Mouse (Mus musculus) stomach, postnatal 0 days (tissue): Measurements from ENCODE around the gene Ccnl2. TPM values are rescaled to one million over a fixed set of nuclear protein-coding genes. Genes with fewer than 3 reads are reported as not detected.

Experiments used
- ATAC-seq: fragments of 200-750 bp; cut with Nextera tagmentation; 2 replicates; pipeline ENCODE4 v1.8.0; 2017; ENCODE audit not compliant: low FRiP score, low TSS enrichment
- DNase-seq: peaks from one replicate; pipeline ENCODE4 v3.0.0-alpha.2; 2016; ENCODE audit warnings: low spot score
- H3K27ac ChIP-seq: fragments of 300-500 bp; sonication (generic); replicated peaks from 2 replicates; pipeline ENCODE4 v1.5.1; 2014; ENCODE audit warnings: mild to moderate bottlenecking, control low read depth
- H3K27me3 ChIP-seq: fragments of 300-500 bp; sonication (generic); 2 replicates; pipeline ENCODE4 v1.6.1; 2014; ENCODE audit warnings: low read length; ENCODE audit not compliant: control insufficient read depth, insufficient read depth
- H3K36me3 ChIP-seq: fragments of 300-500 bp; sonication (generic); 2 replicates; pipeline ENCODE4 v1.6.1; 2014; ENCODE audit warnings: low read length, mixed read lengths; ENCODE audit not compliant: control insufficient read depth, insufficient read depth
- H3K4me1 ChIP-seq: fragments of 300-500 bp; sonication (generic); replicated peaks from 2 replicates; pipeline ENCODE4 v1.6.1; 2014; ENCODE audit warnings: antibody characterized with exemption; ENCODE audit not compliant: control insufficient read depth, insufficient read depth
- H3K4me2 ChIP-seq: fragments of 300-500 bp; sonication (generic); replicated peaks from 2 replicates; pipeline ENCODE4 v1.6.1; 2014; ENCODE audit warnings: low read depth, mild to moderate bottlenecking, control low read depth, moderate library complexity
- H3K4me3 ChIP-seq: fragments of 300-500 bp; sonication (generic); 2 replicates; pipeline ENCODE4 v1.5.1; 2014; ENCODE audit warnings: low read depth, low read length, control low read depth
- H3K9ac ChIP-seq: fragments of 300-500 bp; sonication (generic); 2 replicates; pipeline ENCODE4 v1.6.1; 2014; ENCODE audit warnings: mild to moderate bottlenecking, low read length, control low read depth, mixed read lengths
- H3K9me3 ChIP-seq: fragments of 300-500 bp; sonication (generic); 2 replicates; pipeline ENCODE4 v1.6.1; 2016; ENCODE audit warnings: low read length; ENCODE audit not compliant: control insufficient read depth
- CTCF ChIP-seq: IDR thresholded peaks from 2 replicates; pipeline ENCODE4 v1.5.1; 2016; ENCODE audit warnings: antibody characterized with exemption, low read depth, mild to moderate bottlenecking, moderate library complexity
- EP300 ChIP-seq: optimal IDR thresholded peaks from 2 replicates; pipeline ENCODE3; 2016; ENCODE audit warnings: antibody characterized with exemption
- WGBS: fragments of 180-500 bp; shearing (Covaris S2); extraction: QIAGEN DNeasy Blood & Tissue Kit; methylation state at CpG from one replicate; pipeline ENCODE4 v1.1.7; 2014; 5-methylcytosine and 5-hydroxymethylcytosine counted together
- polyA plus RNA-seq: library from polyadenylated mRNA; unstranded; fragments of >200 nt; fragmentation: Nextera tagmentation; extraction: Ambion mirVana; gene quantifications from 2 replicates; pipeline ENCODE4 v1.2.1, GENCODE M21; 2015

Gene Ccnl2
- polyA plus RNA-seq, 1 experiment from 2014 or later, result 72.2 TPM

DNA sequence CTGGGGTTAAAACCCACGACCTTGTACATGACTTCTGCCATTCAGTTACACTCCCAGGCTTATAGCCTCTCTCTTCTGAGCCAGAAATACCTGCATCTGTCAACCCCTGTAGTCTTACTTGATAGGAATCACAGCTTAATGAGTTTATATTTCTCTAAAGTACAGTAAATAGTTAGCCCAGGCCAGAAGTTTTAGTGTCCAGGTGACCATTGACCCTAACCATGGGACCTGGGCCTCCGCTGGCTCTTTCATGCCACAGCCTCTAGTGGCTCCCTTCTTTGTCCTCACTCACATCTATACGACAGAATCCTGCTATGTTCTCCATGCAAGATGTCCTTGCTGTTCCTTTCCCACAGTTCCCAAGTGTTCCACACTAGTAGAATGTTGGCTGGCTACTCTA is 4.4 kb upstream of the Ccnl2 start:
- no peak overlapping the region for H3K4me2 ChIP-seq
- H3K27ac ChIP-seq, result no peak overlapping the region
- no peak for DNase-seq
- 89% methylated on average over 3 of the region's 3 CpGs for WGBS
- H3K4me3 ChIP-seq, result no peak overlapping the region
- no peaks in the 10 kb centered on the region for H3K9me3 ChIP-seq
- no peaks in the 10 kb centered on the region for H3K27me3 ChIP-seq
- no peak overlapping the region for H3K9ac ChIP-seq
- peaks cover 16% of the 10 kb centered on the region for H3K36me3 ChIP-seq
- 0 out of 2 replicates have a peak, but pooled peaks cover 3% of the 10 kb centered on the region for H3K4me1 ChIP-seq
- ATAC-seq, result no peak
- no peak for TF ChIP-seq EP300
- no peak for TF ChIP-seq CTCF

DNA sequence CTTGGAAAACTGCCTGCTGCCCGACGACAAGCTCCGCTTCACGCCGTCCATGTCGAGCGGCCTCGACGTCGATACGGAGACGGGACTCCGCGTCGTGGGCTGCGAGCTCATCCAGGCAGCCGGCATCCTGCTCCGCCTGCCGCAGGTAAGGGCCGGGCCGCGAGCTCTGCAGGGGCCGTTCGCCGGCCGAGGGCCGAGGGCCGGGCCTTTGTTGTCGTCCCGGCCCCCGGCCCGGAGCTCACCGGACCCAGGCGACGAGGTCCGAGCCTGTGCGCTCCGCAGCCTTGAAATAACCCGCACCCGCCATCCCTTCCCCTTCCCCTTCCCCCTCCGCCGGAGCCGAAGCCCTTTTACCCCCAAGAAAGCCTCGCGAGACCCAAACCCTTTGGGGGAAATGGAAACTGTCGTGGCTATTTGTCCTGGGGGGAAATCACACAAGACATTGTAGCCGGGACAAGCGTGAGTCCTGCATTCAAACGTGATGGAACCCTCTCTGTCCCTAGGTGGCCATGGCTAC is 434 bp downstream of the Ccnl2 start:
- DNase-seq, result peak; percentile 60
- TF ChIP-seq EP300 (no peak), CTCF (no peak)
- Histone ChIP-seq H3K9me3 (no peaks in the 10 kb centered on the region), H3K27me3 (no peaks in the 10 kb centered on the region), H3K9ac (peak overlapping the region; percentile 100), H3K27ac (peak overlapping the region; percentile 95), H3K4me2 (peak overlapping the region; percentile 80), H3K4me3 (peak overlapping the region; percentile 99), H3K36me3 (peaks cover 28% of the 10 kb centered on the region), H3K4me1 (0 out of 2 replicates have a peak, but pooled peaks cover 4% of the 10 kb centered on the region)
- ATAC-seq, result peak; percentile 24
- WGBS, result under 1% methylated on average over 49 of the region's 49 CpGs

DNA sequence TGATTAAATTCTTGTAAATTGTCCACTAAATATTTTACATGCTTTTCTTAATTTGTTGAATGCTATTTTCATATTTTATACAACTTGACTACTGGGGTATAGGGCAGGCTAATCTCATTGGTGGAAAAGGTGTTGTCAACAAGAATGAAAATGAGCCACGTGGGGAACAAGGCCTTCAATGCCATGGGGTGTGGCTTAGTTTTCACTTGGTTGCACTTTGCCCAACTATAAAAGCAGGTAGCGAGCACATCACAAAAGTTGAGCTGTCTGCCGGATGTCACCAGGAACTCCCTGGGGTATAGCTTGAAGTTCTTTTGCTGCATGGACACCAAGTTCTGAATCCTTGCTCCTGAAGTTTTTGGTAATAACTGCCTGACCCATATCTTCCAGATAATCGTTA is 5.2 kb downstream of the Ccnl2 start:
- no peak overlapping the region for H3K4me3 ChIP-seq
- WGBS, result 72% methylated on average over 4 of the region's 4 CpGs

DNA sequence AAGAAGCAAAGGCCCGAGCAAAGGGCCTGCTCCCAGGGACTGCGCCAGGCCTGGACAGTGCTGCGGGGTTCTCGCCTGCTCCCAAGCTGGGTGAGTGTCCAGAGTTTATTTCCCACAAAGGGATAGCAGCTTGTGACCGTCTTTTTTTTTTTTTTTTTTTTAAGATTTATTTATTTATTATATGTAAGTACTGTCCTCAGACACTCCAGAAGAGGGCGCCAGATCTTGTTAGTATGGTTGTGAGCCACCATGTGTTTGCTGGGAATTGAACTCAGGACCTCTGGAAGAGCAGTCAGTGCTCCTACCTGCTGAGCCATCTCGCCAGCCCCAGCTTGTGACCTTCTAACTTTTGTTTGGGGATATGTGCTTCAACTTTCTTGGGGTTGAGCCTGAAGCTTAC is 8.7 kb downstream of the Ccnl2 start:
- no peak for DNase-seq
- no peaks in the 10 kb centered on the region for H3K9me3 ChIP-seq

More for the DNA sequence above, 5.2 kb downstream of the Ccnl2 start:
- H3K27ac ChIP-seq, result no peak overlapping the region
- ATAC-seq (no peak), DNase-seq (no peak)
- no peaks in the 10 kb centered on the region for H3K27me3 ChIP-seq
- H3K4me2 ChIP-seq, result no peak overlapping the region
- TF ChIP-seq CTCF (no peak), EP300 (no peak)
- H3K4me1 ChIP-seq, result 0 out of 2 replicates have a peak, but pooled peaks cover 4% of the 10 kb centered on the region
- no peak overlapping the region for H3K9ac ChIP-seq
- peaks cover 32% of the 10 kb centered on the region for H3K36me3 ChIP-seq
- no peaks in the 10 kb centered on the region for H3K9me3 ChIP-seq

DNA sequence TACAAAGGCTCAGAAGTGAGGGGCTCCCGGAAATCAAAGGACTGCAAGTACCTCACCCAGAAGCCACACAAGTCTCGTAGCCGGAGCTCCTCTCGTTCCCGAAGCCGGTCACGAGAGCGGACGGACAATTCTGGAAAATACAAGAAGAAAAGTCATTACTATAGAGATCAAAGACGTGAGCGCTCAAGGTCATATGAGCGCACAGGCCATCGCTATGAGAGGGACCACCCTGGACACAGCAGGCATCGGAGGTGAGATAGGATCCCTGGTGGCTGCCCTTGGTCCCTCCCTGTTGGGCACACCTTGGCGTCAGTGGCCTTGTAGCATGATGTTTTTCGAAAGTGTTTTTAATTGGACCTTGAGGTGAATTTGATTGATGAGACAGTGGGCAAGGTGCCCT is 11.2 kb downstream of the Ccnl2 start:
- H3K4me3 ChIP-seq, result no peak overlapping the region
- no peaks in the 10 kb centered on the region for H3K27me3 ChIP-seq
- peaks cover 32% of the 10 kb centered on the region for H3K36me3 ChIP-seq
- no peaks in the 10 kb centered on the region for H3K4me1 ChIP-seq
- H3K4me2 ChIP-seq, result no peak overlapping the region
- no peak for TF ChIP-seq CTCF
- TF ChIP-seq EP300, result no peak
- no peak overlapping the region for H3K27ac ChIP-seq
- DNase-seq (no peak), ATAC-seq (no peak)
- H3K9me3 ChIP-seq, result no peaks in the 10 kb centered on the region
- 93% methylated on average over 16 of the region's 16 CpGs for WGBS
- H3K9ac ChIP-seq, result no peak overlapping the region

More for the DNA sequence above, 8.7 kb downstream of the Ccnl2 start:
- no peak overlapping the region for H3K27ac ChIP-seq
- H3K4me1 ChIP-seq, result no peaks in the 10 kb centered on the region
- H3K9ac ChIP-seq, result no peak overlapping the region
- 73% methylated on average over 7 of the region's 7 CpGs for WGBS
- no peak for ATAC-seq
- TF ChIP-seq EP300 (no peak), CTCF (peak; percentile 64)
- H3K4me3 ChIP-seq, result no peak overlapping the region
- H3K36me3 ChIP-seq, result peaks cover 45% of the 10 kb centered on the region
- no peaks in the 10 kb centered on the region for H3K27me3 ChIP-seq
- H3K4me2 ChIP-seq, result no peak overlapping the region

DNA sequence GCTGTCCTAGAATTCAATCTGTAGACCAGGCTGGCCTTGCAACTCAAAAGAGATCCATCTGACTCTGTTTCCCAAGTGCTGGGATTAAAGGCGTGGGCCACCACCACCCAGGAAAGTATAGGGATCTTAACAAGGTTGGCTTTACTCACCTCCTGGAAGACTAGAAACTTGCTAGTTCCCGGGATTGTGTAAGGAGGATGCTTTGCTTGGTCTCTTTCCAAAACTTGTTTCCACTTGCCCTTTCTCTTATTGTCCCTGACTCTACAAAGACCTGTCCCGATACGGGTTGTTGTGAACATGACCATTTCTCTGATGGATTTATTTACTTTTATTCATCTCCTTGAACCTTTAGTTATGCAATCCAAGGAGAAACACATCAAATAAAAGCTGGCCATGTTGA is 17.6 kb downstream of the Ccnl2 start:
- Histone ChIP-seq H3K36me3 (peaks cover under 1% of the 10 kb centered on the region), H3K27ac (no peak overlapping the region), H3K4me2 (no peak overlapping the region), H3K4me1 (no peaks in the 10 kb centered on the region), H3K9ac (no peak overlapping the region), H3K27me3 (no peaks in the 10 kb centered on the region), H3K9me3 (no peaks in the 10 kb centered on the region), H3K4me3 (no peak overlapping the region)
- WGBS, result 72% methylated on average over 4 of the region's 4 CpGs
- no peak for ATAC-seq
- no peak for DNase-seq
- TF ChIP-seq EP300, result no peak
- no peak for TF ChIP-seq CTCF
